Mouse (Mus musculus): Measurements from ENCODE around the gene Lilrb4a. TPM values are rescaled to one million over a fixed set of nuclear protein-coding genes. Genes with fewer than 3 reads are reported as not detected.
"Not testable (repeated sequence)": the region's sequence is repeated elsewhere in the genome, so short reads cannot be mapped to it uniquely, and the experiment has no call there.

The Lilrb4a gene
- 0.88 and 1.00 TPM in 2 replicates for polyA plus RNA-seq (2015; fragmentation: Nextera tagmentation; extraction: Ambion mirVana)

DNA sequence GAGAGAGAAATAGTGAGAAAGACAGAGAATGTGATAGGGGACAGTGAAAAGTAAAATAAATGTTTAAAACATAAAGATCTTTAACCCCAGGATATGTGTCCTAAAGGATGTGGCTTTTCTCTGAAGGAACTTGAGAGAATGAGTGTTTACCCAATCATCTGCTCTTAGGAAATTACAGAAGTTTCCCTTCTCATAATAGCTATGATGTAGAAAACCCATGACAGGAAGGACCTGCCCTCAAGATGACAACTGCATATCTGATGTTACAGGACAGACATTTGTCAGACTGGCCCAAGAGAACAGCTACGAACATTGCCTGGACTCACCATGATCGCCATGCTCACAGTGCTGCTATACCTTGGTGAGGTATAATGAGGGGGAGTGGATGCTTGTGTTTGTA lies at the start of gene Lilrb4a:
Gene Lilrb4a (plus strand): TSS at position 266 of the 400 bp plus-strand sequence.
- not testable (repeated sequence) for H3K4me3 ChIP-seq (ENCODE audit: low read length); H3K4me1 ChIP-seq (ENCODE audit: control insufficient read depth, insufficient read depth, low read depth, low read length); H3K36me3 ChIP-seq (ENCODE audit: control insufficient read depth, insufficient read depth, low read length); H3K9ac ChIP-seq (ENCODE audit: low read depth, low read length); H3K4me2 ChIP-seq (ENCODE audit: low read length); H3K27me3 ChIP-seq (replicated peaks; ENCODE audit: control insufficient read depth, insufficient read depth, low read length); H3K27ac ChIP-seq (ENCODE audit: low read depth, low read length); ATAC-seq; H3K9me3 ChIP-seq (ENCODE audit: control insufficient read depth, low read length)
- WGBS, result no CpG with 5 or more reads among the region's 2 CpGs

- Histone ChIP-seq H3K36me3 (ENCODE audit: control insufficient read depth, insufficient read depth, low read length) (no peaks in the 10 kb centered on the region), H3K9ac (ENCODE audit: low read depth, low read length) (no peak overlapping the region), H3K4me3 (ENCODE audit: low read length) (no peak overlapping the region), H3K4me2 (ENCODE audit: low read length) (no peak overlapping the region), H3K27ac (ENCODE audit: low read depth, low read length) (no peak overlapping the region), H3K9me3 (ENCODE audit: control insufficient read depth, low read length) (no peaks in the 10 kb centered on the region), H3K4me1 (ENCODE audit: control insufficient read depth, insufficient read depth, low read depth, low read length) (no peaks in the 10 kb centered on the region), H3K27me3 (replicated peaks; ENCODE audit: control insufficient read depth, insufficient read depth, low read length) (no peaks in the 10 kb centered on the region)
- ATAC-seq, result no peak
- WGBS, result 86% methylated on average over 4 of the region's 4 CpGs
Measured at GRCm38 (mm10) chr10:51451610-51452009, 39.1 kb upstream of the Lilrb4a start.

DNA sequence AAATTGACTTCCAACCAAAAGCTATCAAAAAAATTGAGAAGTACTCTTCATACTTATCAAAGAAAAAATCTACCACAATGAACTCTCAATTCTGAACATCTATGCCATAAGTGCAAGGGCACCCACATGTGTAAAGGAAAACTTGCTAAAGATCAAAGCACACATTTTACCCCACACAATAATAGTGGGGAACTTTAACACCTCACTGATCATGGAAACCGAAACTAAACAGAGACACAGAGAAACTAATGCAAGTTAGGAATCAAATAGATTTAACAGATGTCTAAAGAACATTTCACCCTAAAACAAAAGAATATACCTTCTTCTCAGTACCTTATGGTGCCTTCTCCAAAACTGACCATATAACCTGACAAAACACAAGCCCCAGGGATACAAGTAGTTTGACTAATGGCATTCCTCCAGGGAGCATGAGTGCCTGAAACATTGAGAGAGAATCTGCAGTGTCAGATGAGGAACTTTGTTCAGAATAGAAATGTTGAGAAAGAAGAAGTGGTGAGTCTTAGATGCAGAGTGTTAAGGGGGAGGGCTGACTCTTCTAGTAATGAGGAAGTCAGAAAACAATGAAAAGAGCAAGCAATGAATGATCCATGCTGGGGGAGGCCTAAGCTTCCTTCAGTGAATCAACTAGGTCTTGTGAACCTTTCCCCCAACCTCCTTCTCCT lies 37.0 kb upstream of the Lilrb4a start:
- H3K4me2 ChIP-seq (ENCODE audit: low read length), result no peak overlapping the region
- no peak overlapping the region for H3K4me3 ChIP-seq (ENCODE audit: low read length)
- H3K4me1 ChIP-seq (ENCODE audit: control insufficient read depth, insufficient read depth, low read depth, low read length), result no peaks in the 10 kb centered on the region
- no peaks in the 10 kb centered on the region for H3K36me3 ChIP-seq (ENCODE audit: control insufficient read depth, insufficient read depth, low read length)
- H3K27ac ChIP-seq (ENCODE audit: low read depth, low read length), result no peak overlapping the region
- no peak overlapping the region for H3K9ac ChIP-seq (ENCODE audit: low read depth, low read length)
- no peaks in the 10 kb centered on the region for H3K27me3 ChIP-seq (replicated peaks; ENCODE audit: control insufficient read depth, insufficient read depth, low read length)
- H3K9me3 ChIP-seq (ENCODE audit: control insufficient read depth, low read length), result no peaks in the 10 kb centered on the region
- WGBS, result 89% methylated on average over 1 of the region's 1 CpGs
- ATAC-seq, result no peak

DNA sequence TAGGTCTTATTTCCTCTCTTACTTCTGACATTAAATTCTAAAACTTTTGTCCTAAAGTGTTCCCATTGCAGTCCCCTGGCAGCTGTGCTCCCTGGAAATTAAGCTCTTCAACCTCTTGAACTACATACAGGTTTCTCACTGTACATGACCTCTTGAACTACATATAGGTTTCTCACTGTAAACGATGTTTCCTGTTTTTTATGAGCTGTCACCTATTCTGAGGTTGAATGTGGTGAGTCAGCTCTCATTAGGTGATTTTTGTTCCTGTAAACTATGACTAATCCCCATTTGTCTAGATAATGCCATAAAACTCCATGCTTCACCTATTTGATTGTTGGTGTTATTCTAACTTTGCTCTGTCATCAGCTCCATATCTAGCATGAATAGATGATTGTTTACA lies 36.4 kb upstream of the Lilrb4a start:
- ATAC-seq, result no peak
- no peaks in the 10 kb centered on the region for H3K27me3 ChIP-seq (replicated peaks; ENCODE audit: control insufficient read depth, insufficient read depth, low read length)
- no peak overlapping the region for H3K27ac ChIP-seq (ENCODE audit: low read depth, low read length)
- WGBS, result 85% methylated on average over 1 of the region's 1 CpGs
- H3K9ac ChIP-seq (ENCODE audit: low read depth, low read length), result no peak overlapping the region
- H3K4me3 ChIP-seq (ENCODE audit: low read length), result no peak overlapping the region
- H3K9me3 ChIP-seq (ENCODE audit: control insufficient read depth, low read length), result no peaks in the 10 kb centered on the region
- H3K4me1 ChIP-seq (ENCODE audit: control insufficient read depth, insufficient read depth, low read depth, low read length), result no peaks in the 10 kb centered on the region
- H3K36me3 ChIP-seq (ENCODE audit: control insufficient read depth, insufficient read depth, low read length), result no peaks in the 10 kb centered on the region
- H3K4me2 ChIP-seq (ENCODE audit: low read length), result no peak overlapping the region

GRCm38 (mm10) chr10:51455762-51456161 lies 35.0 kb upstream of the Lilrb4a start:
- no peaks in the 10 kb centered on the region for H3K4me1 ChIP-seq (ENCODE audit: control insufficient read depth, insufficient read depth, low read depth, low read length)
- H3K9ac ChIP-seq (ENCODE audit: low read depth, low read length), result no peak overlapping the region
- ATAC-seq, result no peak
- no peaks in the 10 kb centered on the region for H3K9me3 ChIP-seq (ENCODE audit: control insufficient read depth, low read length)
- no peak overlapping the region for H3K27ac ChIP-seq (ENCODE audit: low read depth, low read length)
- H3K27me3 ChIP-seq (replicated peaks; ENCODE audit: control insufficient read depth, insufficient read depth, low read length), result no peaks in the 10 kb centered on the region
- H3K36me3 ChIP-seq (ENCODE audit: control insufficient read depth, insufficient read depth, low read length), result no peaks in the 10 kb centered on the region
- H3K4me3 ChIP-seq (ENCODE audit: low read length), result no peak overlapping the region
- 100% methylated on average over 1 of the region's 1 CpGs for WGBS
- no peak overlapping the region for H3K4me2 ChIP-seq (ENCODE audit: low read length)

- no peak overlapping the region for H3K4me3 ChIP-seq (ENCODE audit: low read length)
- no peaks in the 10 kb centered on the region for H3K4me1 ChIP-seq (ENCODE audit: control insufficient read depth, insufficient read depth, low read depth, low read length)
- no peaks in the 10 kb centered on the region for H3K27me3 ChIP-seq (replicated peaks; ENCODE audit: control insufficient read depth, insufficient read depth, low read length)
- no peak for ATAC-seq
- H3K9ac ChIP-seq (ENCODE audit: low read depth, low read length), result no peak overlapping the region
- H3K4me2 ChIP-seq (ENCODE audit: low read length), result no peak overlapping the region
- H3K27ac ChIP-seq (ENCODE audit: low read depth, low read length), result no peak overlapping the region
- H3K36me3 ChIP-seq (ENCODE audit: control insufficient read depth, insufficient read depth, low read length), result no peaks in the 10 kb centered on the region
- 83% methylated on average over 4 of the region's 4 CpGs for WGBS
- no peaks in the 10 kb centered on the region for H3K9me3 ChIP-seq (ENCODE audit: control insufficient read depth, low read length)
Measured at GRCm38 (mm10) chr10:51456369-51456768, 34.4 kb upstream of the Lilrb4a start.

DNA sequence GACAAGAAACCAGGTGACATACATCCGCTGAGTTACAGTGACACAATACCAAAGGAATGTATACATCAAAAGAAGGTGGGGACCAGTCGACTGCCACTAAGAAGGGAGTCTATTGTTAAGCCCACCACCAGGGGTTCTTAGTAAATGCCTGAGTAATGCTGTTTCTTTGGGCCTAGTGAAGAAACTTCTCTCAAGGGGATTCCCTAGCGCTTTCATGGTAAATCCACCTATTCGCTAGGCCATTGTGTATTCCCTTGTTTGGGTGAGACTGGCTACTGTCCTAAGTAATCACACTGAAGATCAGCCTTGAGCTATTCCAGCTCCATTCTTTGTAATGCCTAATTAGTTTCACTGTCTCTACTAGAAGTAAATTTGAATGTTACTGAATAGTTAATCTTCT lies 27.0 kb upstream of the Lilrb4a start:
- not testable (repeated sequence) for H3K9me3 ChIP-seq (ENCODE audit: control insufficient read depth, low read length); H3K36me3 ChIP-seq (ENCODE audit: control insufficient read depth, insufficient read depth, low read length); H3K4me3 ChIP-seq (ENCODE audit: low read length); H3K4me2 ChIP-seq (ENCODE audit: low read length); H3K9ac ChIP-seq (ENCODE audit: low read depth, low read length); H3K27ac ChIP-seq (ENCODE audit: low read depth, low read length); ATAC-seq; H3K27me3 ChIP-seq (replicated peaks; ENCODE audit: control insufficient read depth, insufficient read depth, low read length); H3K4me1 ChIP-seq (ENCODE audit: control insufficient read depth, insufficient read depth, low read depth, low read length)
- WGBS, result 37% methylated on average over 4 of the region's 4 CpGs

DNA sequence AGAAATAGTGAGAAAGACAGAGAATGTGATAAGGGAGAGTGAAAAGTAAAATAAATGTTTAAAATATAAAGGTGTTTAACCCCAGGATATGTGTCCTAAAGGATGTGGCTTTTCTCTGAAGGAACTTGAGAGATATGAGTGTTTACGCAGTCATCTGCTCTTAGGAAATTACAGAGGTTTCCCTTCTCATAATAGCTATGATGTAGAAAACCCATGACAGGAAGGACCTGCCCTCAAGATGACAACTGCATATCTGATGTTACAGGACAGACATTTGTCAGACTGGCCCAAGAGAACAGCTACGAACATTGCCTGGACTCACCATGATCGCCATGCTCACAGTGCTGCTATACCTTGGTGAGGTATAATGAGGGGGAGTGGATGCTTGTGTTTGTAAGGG lies 10.4 kb upstream of the Lilrb4a start, which contains the start of the genes Gm49339 and Lilr4b:
Gene Gm49339 (plus strand): TSS at position 216 of the 400 bp plus-strand sequence.
Gene Lilr4b (plus strand): TSS at position 236 of the 400 bp plus-strand sequence.
- WGBS, result 100% methylated on average over 1 of the region's 3 CpGs
- H3K36me3 ChIP-seq (ENCODE audit: control insufficient read depth, insufficient read depth, low read length); H3K9ac ChIP-seq (ENCODE audit: low read depth, low read length); H3K4me2 ChIP-seq (ENCODE audit: low read length); H3K9me3 ChIP-seq (ENCODE audit: control insufficient read depth, low read length); ATAC-seq; H3K4me1 ChIP-seq (ENCODE audit: control insufficient read depth, insufficient read depth, low read depth, low read length); H3K27ac ChIP-seq (ENCODE audit: low read depth, low read length); H3K4me3 ChIP-seq (ENCODE audit: low read length); H3K27me3 ChIP-seq (replicated peaks; ENCODE audit: control insufficient read depth, insufficient read depth, low read length): not testable (repeated sequence)

DNA sequence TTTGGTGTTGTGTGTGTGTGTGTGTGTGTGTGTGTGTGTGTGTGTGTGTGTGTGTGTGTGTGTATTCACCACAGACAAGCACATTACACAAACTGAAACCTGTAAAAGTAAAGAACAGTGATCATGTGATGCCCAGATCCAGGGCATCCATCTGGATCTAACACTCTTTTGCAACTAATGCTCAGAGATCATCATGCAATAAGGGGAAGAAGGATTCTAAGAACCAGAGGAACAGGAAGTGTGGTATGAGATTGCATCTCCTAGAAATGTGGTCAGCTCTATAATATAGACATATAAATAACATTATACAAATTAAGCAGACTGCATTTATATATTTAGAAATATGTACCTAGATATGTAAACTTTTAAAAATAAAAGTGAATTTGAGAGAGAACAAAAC lies 29.3 kb downstream of the Lilrb4a start:
- no peak overlapping the region for H3K27ac ChIP-seq (ENCODE audit: low read depth, low read length)

More for the DNA sequence above, 29.3 kb downstream of the Lilrb4a start:
- ATAC-seq, result no peak
- Histone ChIP-seq H3K4me3 (ENCODE audit: low read length) (no peak overlapping the region), H3K9me3 (ENCODE audit: control insufficient read depth, low read length) (no peaks in the 10 kb centered on the region), H3K36me3 (ENCODE audit: control insufficient read depth, insufficient read depth, low read length) (no peaks in the 10 kb centered on the region), H3K9ac (ENCODE audit: low read depth, low read length) (no peak overlapping the region), H3K27me3 (replicated peaks; ENCODE audit: control insufficient read depth, insufficient read depth, low read length) (no peaks in the 10 kb centered on the region), H3K4me2 (ENCODE audit: low read length) (no peak overlapping the region), H3K4me1 (ENCODE audit: control insufficient read depth, insufficient read depth, low read depth, low read length) (no peaks in the 10 kb centered on the region)
